Mouse (Mus musculus) thymus, adult 2 months (tissue): ENCODE data around the gene Il12rb2.

Experiments
- CTCF ChIP-seq: fragments of 200-500 bp; IDR thresholded peaks from 2 replicates; pipeline ENCODE4 v1.5.1; 2012; ENCODE audit warnings: mild to moderate bottlenecking, control low read depth, low read length, moderate library complexity, borderline replicate concordance; ENCODE audit not compliant: control insufficient read depth, poor library complexity, insufficient read depth; ENCODE audit errors: extremely low read depth
- POLR2A ChIP-seq: fragments of 200-500 bp; IDR thresholded peaks from 2 replicates; pipeline ENCODE4 v1.6.1; 2012; ENCODE audit warnings: mild to moderate bottlenecking, low read length, control low read depth, moderate library complexity; ENCODE audit not compliant: control insufficient read depth, poor library complexity, insufficient read depth; ENCODE audit errors: extremely low read depth

DNA sequence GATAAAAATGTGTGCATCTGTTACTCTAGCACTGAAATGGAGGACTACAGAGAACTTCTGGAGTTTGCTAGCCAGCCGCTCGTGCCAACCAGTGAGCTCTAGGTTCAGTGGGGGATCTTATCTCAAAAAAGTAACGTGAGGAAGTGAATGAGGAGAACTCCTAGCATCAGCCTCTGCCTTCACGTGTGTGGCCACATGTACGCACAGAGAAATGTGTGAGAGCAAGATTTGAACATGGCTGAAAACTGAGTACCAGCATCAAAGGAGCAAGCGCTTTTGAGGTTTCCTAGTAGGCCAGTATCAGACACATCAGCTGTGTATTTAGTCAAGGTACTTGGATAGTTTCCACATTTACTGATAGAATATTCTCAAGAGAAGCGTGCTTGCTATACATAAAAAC is 111.1 kb downstream of the Il12rb2 start:
- TF ChIP-seq CTCF (no peak), POLR2A (no peak)
